Mouse (Mus musculus) heart, embryonic 12.5 days (tissue): ENCODE measurements around the gene Prlh. TPM values are rescaled to one million over a fixed set of nuclear protein-coding genes. Genes with fewer than 3 reads are reported as not detected.

Experiments
- ATAC-seq: fragments of 200-750 bp; cut with Nextera tagmentation; 2 replicates; pipeline ENCODE4 v1.8.0; 2017; ENCODE audit warnings: moderate TSS enrichment, moderate library complexity; ENCODE audit not compliant: insufficient number of reproducible peaks, low FRiP score
- H3K27ac ChIP-seq: fragments of 300-500 bp; sonication (generic); 2 replicates; pipeline ENCODE4 v1.5.1; 2016; ENCODE audit warnings: mild to moderate bottlenecking, moderate library complexity; ENCODE audit not compliant: poor library complexity, severe bottlenecking
- H3K27me3 ChIP-seq: fragments of 300-500 bp; sonication (generic); replicated peaks from 2 replicates; pipeline ENCODE4 v1.6.1; 2016; ENCODE audit warnings: mild to moderate bottlenecking, moderate library complexity
- H3K36me3 ChIP-seq: fragments of 300-500 bp; sonication (generic); 2 replicates; pipeline ENCODE4 v1.6.1; 2016; ENCODE audit warnings: mild to moderate bottlenecking, moderate library complexity
- H3K4me1 ChIP-seq: fragments of 300-500 bp; sonication (generic); replicated peaks from 2 replicates; pipeline ENCODE4 v1.6.1; 2016; ENCODE audit warnings: mild to moderate bottlenecking
- H3K4me2 ChIP-seq: fragments of 300-500 bp; sonication (generic); 2 replicates; pipeline ENCODE4 v1.6.1; 2016; ENCODE audit warnings: mild to moderate bottlenecking, moderate library complexity
- H3K4me3 ChIP-seq: fragments of 300-500 bp; sonication (generic); 2 replicates; pipeline ENCODE4 v1.5.1; 2016; ENCODE audit warnings: mild to moderate bottlenecking
- H3K9ac ChIP-seq: fragments of 300-500 bp; sonication (generic); 2 replicates; pipeline ENCODE4 v1.6.1; 2016; ENCODE audit warnings: mild to moderate bottlenecking, moderate library complexity
- H3K9me3 ChIP-seq: fragments of 300-500 bp; sonication (generic); replicated peaks from 2 replicates; pipeline ENCODE4 v1.6.1; 2016; ENCODE audit warnings: mild to moderate bottlenecking, moderate library complexity
- WGBS: fragments of 180-500 bp; shearing (Covaris S2); methylation state at CpG from one replicate; pipeline ENCODE4 v1.1.7; 2016; 5-methylcytosine and 5-hydroxymethylcytosine counted together
- polyA plus RNA-seq: library from polyadenylated mRNA; unstranded; fragments of >200 nt; fragmentation: Nextera tagmentation; extraction: Ambion mirVana; gene quantifications from 2 replicates; pipeline ENCODE4 v1.2.1, GENCODE M21; 2016

The Prlh gene
- polyA plus RNA-seq, 1 experiment from 2014 or later: not detected

DNA sequence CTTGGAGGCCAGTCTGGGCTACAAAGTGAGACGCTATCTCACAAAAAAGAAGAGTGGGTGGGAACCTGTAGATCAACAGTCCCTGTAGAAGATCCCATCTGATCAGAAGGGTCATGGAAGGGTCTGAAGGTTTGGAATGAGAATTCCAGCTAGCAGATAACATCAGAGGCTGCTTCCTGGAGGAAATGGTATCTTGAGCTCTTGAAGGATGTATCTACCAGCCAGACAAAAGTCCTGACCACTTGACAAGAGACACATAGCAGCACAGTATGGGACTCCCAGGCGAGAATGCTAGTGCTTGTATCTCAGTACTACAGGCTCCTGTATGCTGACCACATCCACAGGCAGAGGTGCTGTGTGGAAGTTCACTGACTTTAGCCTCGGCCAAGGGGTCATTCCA is 48.2 kb downstream of the Prlh start:
- H3K9ac ChIP-seq: peak overlapping the region; percentile 98
- H3K4me3 ChIP-seq: peak overlapping the region; percentile 82
- H3K4me2 ChIP-seq: peak overlapping the region; percentile 75
- no peak for ATAC-seq
- H3K4me1 ChIP-seq: peaks cover 65% of the 10 kb centered on the region
- H3K27ac ChIP-seq: peak overlapping the region; percentile 98
- H3K27me3 ChIP-seq: no peaks in the 10 kb centered on the region
- WGBS: 32% methylated on average over 3 of the region's 3 CpGs
- H3K36me3 ChIP-seq: 0 out of 2 replicates have a peak, but pooled peaks cover under 1% of the 10 kb centered on the region
- peaks cover under 1% of the 10 kb centered on the region; the same call in 1 of the 2 replicates for H3K9me3 ChIP-seq

DNA sequence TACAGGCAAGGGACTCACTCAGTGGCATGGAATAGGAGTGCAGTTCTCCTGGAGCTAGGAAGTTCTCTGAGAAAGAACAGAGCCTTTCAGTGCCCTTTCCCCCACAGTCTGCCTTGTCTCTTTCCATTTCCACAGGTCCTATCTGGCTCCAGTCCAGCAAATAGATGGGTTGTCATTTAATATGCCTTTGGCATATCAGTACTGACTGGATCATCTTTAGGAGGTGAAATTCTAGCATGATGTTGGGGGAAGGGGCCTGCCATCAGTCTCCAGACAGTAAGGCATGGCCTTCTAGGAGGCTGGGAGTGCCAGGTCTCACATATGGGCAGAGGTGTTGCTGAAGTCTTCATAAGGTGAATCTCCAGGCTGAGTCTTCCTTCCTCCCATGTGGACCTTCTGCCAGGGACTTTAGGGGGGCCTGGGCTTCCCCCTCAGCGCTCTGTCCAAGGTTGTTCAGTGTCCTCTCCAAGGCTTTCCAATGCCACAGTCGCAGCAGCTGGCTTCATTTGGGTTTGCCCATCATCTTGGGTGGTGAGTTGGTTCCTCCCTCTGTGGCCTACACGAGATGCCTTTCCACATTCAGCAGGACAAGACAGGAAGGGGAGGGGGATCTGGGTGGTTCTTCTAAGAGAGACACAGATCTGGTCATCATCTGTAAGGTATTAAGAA is 49.1 kb downstream of the Prlh start:
- WGBS: 86% methylated on average over 3 of the region's 3 CpGs
- Histone ChIP-seq H3K27ac (peak overlapping the region; percentile 98), H3K4me1 (peaks cover 71% of the 10 kb centered on the region), H3K4me2 (peak overlapping the region; percentile 75), H3K9ac (peak overlapping the region; percentile 98; the same call in 1 of the 2 replicates), H3K36me3 (no peaks in the 10 kb centered on the region), H3K9me3 (no peaks in the 10 kb centered on the region), H3K27me3 (no peaks in the 10 kb centered on the region), H3K4me3 (no peak overlapping the region)
- no peak for ATAC-seq

- ATAC-seq: no peak
Observed at GRCm38 (mm10) chr1:91002641-91003040, 49.7 kb downstream of the Prlh start.

More at GRCm38 (mm10) chr1:91002641-91003040, 49.7 kb downstream of the Prlh start:
- 0 out of 2 replicates have a peak overlapping the region, but pooled peaks have one; percentile 9 for H3K27ac ChIP-seq
- H3K27me3 ChIP-seq: no peaks in the 10 kb centered on the region
- no peaks in the 10 kb centered on the region for H3K9me3 ChIP-seq
- no peaks in the 10 kb centered on the region for H3K36me3 ChIP-seq
- H3K9ac ChIP-seq: no peak overlapping the region
- 65% methylated on average over 3 of the region's 3 CpGs for WGBS
- H3K4me1 ChIP-seq: peaks cover 65% of the 10 kb centered on the region
- H3K4me2 ChIP-seq: peak overlapping the region; percentile 75; the same call in 1 of the 2 replicates
- no peak overlapping the region for H3K4me3 ChIP-seq

Other genes with a start within 250 kb of the Prlh start
- 10.5 and 11.3 TPM in 2 replicates for gene Col6a3, start 109.1 kb upstream of the Prlh start, polyA plus RNA-seq
- gene Mlph, start 38.0 kb upstream of the Prlh start, polyA plus RNA-seq: 0.31 and 0.35 TPM in 2 replicates
- 0.64 and 1.3 TPM in 2 replicates for gene Rab17, start 16.6 kb downstream of the Prlh start, polyA plus RNA-seq
- 151 and 161 TPM in 2 replicates for gene Lrrfip1, start 45.6 kb downstream of the Prlh start, polyA plus RNA-seq
- 2.1 and 2.7 TPM in 2 replicates for gene Rbm44, start 192.0 kb downstream of the Prlh start, polyA plus RNA-seq
- gene Ramp1, start 226.7 kb downstream of the Prlh start, polyA plus RNA-seq: 20.2 and 20.9 TPM in 2 replicates